Mouse (Mus musculus): ENCODE results near the gene Gsta2.
"Not testable (repeated sequence)": the region's sequence is repeated elsewhere in the genome, so short reads cannot be mapped to it uniquely, and the experiment has no call there.

The Gsta2 gene

DNA sequence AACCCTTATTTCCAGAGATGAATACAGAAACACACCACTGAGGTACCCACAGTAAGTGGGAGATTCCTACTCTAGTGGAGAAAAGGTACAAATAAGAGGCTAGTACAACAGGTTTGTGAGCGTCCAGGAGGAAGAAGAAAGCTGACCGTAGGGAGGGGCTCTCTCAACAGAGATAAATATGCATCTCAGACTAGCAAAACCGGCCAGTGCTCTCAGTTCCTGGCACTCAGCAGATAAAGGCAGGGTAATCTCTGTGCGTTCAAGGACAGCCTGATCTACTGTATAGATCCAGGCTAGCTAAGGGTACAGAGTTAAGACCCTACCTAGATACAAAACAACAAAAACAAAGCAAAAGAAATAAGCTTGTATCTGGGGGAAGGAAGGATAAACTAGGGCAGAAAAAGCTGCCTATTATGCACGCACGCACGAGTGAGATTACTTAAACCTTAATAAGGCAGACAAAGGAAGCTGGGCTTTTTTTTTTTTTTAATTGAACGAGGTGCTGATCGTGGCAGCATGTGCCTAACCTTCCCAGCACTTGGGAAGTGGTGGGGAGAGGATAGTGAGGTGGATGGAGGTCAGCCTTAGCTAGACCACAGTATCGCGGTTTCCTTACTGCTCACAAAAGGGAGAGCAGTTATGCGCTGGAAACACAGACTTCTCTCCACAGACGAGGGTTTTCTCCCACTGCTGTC is 10.4 kb upstream of the Gsta2 start:
- DNase-seq (ENCODE audit: low spot score): no peak

DNA sequence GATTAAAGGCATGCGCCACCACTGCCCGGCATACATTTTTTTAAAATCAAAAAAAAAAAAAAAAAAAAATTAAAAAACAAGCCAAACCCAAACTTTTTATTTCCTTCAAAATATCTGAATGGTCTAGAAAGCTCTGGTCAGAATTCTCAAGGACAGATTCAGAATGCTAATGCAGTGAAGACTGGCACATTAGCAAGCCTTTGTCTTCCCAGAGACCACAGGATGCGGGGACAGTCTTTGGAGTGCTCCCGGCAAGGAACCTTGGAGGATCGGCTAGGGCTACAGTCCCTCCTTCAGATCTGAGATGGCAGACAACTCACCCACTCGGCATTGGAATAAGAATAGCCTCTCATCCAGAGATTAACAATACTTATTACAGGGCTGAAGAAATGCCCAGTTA is 9.1 kb upstream of the Gsta2 start:
- DNase-seq (ENCODE audit: low spot score): no peak

DNA sequence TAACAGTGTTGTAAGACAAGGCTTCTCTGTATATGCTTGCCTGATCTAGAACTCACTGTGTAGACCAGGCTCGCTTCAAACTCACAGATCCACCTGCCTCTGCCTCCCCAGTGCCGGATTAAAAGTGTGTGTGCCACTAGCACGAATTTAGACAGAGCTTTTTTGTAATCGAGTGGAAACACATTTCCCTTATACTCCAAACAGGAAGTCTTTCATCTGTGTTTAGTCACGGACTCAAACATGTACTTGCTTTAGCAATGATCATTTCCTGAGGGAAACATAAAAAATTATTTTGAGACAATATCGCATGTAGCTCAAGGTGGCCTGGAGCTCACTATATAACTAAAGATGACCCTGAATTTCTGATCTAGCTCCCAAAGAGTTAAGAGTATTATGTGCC is 7.8 kb upstream of the Gsta2 start:
- DNase-seq (ENCODE audit: low spot score): no peak

DNA sequence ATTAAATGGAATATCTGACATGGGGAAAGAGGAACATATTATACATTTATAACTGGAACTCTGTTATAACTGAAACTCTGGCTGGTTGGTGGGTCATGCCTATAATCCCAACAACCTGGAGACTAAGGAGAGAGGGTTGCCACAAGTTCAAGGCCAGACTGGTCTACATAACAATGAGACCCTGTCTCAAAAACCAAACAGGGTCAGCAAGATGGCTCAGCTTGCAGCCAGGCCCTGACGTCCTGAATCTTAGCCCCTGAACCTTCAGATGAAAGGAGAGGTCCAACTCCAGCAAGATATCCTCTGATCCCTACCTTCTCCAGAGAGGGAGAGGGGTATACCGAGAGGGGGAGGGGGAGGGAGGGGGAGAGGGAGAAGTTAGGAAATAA is 4.9 kb upstream of the Gsta2 start:
- no peak for DNase-seq (ENCODE audit: low spot score)

DNA sequence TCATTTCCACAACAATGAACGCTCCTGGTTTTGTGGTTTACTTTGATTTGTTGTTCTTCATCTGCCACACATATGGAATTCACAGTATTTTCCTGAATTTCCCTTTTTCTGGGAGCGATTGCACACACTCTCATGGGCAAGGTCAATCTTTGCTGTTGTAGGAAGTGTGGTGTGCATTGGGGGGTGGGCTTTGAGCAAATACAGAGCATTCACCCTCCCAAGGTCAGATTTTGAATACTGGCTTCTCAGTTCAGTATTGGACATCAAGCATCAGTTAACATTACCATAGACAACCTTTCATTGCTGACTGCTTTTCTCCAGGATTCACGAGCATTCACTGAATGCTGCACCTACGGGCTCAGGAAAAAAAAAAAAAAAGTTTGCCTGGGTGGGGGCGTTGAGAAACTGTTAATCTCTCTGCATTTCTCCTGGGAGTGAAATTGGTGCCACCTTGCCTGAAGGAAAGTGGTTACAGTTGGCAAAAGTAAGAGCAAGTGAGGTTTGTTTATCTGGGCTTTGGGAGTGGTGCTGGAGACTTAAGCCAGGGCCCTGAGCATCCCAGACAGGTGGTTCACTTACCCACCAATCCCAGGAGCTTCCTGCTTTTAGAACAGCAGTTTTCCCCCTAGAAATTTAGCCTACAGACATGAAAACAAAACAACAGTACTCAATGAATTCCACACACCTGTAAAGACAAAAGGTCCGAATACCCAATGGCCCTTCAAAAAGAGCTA is 4.3 kb upstream of the Gsta2 start:
- no peak for DNase-seq (ENCODE audit: low spot score)

DNA sequence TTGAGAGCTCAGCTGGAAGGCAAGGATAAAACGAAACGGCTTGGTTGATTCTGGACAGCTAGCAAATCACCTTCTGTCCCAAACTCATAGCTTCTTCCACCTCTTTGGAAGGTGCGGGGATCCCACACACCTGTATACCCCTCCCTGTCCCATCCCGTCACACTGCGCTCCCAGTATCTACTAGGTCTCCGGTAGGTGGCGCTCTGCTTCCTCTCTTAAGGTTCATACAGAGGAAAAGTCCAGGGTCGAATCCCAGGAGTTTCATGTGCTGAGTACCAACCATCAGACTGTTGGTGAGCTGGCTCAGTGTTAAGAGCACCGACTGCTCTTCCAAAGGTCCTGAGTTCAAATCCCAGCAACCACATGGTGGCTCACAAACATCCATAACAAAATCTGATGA is 2.5 kb upstream of the Gsta2 start:
- DNase-seq (ENCODE audit: low spot score): peak; percentile 54

DNA sequence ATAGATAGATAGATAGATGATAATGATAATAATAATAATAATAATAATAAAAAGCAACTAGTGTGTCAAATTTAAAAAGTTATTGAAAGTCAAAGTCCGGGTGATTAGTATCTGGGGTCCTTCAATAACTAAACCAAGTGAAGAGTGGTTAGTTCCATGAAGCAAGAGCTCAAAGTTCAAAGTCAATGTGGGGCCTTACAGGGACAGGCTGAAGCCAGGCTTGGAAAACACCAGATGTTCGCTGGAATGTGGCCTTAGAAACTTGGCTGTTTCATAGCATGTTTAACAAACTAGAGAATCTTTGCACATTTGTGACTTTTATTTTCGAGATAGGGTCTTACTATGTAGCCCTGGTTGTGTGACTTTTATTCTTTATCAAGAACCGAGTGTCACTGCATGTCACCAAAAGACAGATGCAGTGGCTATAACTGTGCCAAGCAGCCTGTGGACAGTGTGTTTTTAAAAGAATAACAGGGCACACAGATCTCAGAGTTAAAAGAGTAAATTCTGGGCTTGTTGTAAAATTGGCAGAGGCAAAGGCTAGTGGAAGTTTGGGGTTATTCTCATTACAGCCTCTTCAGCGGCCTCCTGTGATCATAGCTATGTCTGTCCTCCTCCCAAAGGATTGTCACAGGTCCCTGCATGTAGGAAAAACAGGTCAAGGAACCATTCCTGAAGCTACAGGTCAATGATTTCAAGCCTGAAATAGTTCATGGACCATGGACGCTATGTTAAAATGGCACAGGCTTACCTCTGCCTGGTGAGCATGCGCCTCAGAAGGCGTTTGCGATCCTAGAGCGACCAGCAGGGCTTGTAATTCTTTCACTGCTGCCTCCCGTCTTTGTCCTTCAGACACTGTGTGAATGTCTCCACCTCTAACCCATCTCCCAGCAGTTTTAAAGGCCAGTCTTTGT is 666 bp downstream of the Gsta2 start:
- no peak for DNase-seq (ENCODE audit: low spot score)

DNA sequence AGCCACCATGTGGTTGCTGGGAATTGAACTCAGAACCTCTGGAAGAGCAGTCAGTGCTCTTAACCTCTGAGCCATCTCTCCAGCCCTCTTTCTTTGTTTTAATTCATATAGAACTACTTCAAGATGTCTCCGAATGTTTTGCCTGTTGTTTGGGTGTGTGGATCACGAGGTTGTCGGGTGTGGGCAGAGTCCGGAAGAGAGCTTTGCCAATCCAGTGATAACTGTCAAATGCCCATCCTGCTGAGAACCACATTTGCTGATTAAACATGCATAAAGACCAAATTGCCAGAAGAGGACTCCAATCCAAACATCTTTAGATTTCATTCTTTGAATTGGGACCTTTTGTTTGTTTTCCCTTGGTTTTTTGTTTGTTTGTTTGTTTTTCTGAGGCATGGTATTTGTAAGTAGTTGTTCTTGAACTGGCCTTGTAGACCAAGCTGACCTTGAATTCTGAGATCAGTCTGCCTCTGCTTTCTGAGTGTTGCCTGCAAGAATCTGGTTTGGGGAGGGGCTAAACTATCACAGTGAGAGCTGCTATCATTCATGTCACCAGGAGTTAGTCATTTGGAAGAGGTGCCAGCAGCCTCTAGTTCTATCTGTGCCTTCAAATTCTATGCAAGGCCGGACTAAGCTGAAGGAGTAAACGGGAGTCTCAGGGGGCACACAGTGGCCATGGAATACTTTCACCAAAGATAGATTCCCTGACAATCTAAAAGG is 3.9 kb downstream of the Gsta2 start:
- no peak for DNase-seq (ENCODE audit: low spot score)

DNA sequence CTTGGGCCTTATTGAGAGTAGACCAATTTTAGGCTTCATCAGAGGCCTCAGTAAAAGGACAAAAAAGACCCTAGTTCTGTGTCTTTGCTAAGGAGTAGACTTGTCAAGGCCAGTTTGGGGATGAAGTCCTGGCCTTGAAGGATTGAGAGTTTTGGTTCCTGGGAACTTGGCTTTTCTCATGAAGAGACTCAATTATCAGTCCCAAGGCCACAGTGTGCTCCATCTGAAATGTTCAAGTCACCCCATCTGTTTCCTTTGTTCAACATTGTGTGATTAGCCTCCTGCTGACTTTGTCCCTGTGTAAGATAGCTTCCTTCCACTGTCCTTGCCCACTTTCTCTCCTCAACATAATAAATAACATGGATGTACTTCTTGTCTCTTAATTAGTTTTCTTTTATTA is 5.6 kb downstream of the Gsta2 start:
- DNase-seq (ENCODE audit: low spot score): not testable (repeated sequence)

DNA sequence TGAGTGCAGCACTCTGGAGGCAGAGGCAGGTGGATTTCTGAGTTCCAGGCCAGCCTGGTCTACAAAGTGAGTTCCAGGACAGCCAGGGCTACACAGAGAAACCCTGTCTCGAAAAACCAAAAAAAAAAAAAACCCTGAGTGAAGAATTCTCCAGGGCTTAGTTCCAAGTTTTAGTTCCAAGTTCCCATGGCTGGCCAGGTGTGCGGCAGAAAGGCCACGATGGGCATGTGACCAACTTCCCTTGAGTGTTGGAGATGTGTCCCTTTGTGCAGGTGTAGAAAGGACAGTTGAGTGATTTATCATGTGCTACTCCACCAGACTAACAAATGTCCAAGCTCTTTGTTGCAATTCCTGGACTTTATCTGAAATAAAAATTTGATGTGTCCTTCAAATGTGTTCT is 6.4 kb downstream of the Gsta2 start:
- DNase-seq (ENCODE audit: low spot score): not testable (repeated sequence)

DNA sequence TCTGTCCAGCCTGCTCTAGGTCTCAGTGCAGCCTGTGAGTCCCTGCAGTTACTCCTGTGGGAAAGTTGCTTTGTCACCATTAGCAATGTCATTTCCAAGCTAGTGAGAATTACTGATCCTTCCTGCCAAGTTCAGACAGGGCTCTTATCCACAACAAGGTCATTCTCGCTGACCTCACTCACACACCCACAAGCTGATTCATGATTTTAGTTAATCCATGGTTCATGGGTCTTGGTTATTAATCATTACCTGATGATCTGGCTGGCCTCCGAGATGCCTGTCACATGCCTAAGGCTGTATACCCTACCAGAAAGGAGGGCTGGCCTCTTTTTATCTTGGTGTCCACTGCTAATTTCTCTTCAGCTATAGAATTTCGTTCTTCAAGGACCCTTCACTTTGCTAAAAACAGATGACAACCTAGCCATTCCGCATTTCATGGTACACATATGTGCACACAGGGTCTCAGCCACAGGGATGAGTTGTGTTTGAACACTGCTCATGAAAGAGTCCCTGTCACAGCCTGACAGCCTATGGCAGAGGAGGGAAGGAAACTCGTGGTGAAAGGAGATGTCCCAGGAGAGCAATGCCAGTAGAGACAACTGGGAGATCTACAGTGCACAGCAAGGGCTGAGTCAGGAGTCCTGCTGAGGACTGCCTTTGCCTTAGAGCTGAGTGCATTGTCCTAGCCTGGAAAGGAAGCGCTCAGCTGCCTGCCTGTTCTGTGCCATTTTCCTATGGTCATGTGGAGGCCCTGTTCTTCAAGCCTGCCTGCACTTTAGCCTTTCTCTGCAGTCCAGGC is 7.2 kb downstream of the Gsta2 start:
- not testable (repeated sequence) for DNase-seq (ENCODE audit: low spot score)

DNA sequence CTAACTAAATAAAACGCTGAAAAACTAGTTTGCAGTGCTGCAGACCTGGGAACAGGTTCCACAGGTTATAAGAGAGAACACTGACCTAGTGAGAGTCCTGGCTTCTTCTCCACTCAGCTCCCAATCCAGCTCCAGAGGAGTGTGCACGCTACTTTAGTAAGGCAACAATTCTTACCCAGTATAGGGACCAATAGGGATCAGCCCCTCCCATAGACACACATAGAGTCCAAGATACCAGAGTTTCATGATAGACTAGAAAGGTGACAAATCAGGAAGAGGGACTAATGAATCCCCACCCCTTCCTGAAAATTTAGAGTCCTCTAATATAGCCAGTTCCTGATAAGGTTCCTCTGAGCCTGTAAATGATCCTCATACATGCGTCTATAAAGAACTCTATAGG is 8.6 kb downstream of the Gsta2 start:
- no peak for DNase-seq (ENCODE audit: low spot score)

DNA sequence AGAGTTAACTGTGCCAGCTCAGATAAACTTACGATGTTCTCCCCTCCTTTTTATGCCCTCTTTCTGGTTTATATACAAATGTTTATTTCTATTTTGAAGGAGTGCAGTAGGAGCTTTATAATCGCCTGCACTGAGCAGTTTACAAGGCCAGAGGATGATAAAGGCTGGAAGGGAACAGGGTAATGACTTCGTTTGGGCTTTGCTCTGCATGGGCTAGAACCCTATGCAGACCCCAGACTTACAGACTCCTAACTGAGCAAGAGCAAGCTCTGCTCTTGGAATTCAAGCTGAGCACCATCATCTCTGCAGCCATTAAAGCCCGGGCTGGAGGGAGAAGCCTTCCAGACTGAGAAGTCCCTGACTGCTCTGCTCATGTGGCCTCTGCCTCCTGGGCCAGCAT is 10.4 kb downstream of the Gsta2 start:
- not testable (repeated sequence) for DNase-seq (ENCODE audit: low spot score)

DNA sequence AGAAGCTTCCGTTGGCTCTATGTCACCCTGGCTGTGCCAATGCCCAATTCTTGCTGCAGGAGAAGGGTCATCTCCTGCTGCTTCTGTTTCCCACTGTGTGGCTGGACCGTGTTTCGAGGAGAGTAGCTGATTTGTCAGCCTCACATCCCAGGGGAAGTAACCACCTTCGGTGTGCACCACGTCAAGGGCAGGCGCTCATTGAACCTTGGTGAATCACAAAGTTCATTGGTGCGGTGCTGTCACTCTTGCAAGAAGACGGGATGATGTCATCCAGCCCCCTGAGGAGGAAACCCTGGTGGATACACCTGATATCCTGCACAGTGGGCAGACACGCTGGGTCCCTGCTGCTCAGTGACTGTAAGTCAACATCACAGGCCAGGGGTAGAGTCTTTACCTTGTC is 12.5 kb downstream of the Gsta2 start:
- not testable (repeated sequence) for DNase-seq (ENCODE audit: low spot score)

DNA sequence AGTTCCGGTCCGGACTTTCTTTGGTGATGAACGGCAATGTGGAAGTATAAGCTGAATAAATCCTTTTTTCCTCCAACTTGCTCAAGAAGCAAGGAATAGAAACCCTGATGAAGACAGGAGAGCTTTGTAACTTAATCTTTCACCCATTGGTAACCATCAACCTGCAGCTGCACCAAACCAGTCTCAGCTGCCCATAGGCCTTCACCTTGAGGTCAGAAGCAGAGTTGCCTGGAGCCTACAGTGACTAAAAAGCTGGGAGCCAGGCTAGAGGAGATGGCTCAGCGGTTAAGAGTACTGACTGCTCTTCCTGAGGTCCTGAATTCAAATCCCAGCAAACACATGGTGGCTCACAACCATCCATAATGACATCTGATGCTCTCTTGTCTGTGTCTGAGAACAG is 13.1 kb downstream of the Gsta2 start:
- not testable (repeated sequence) for DNase-seq (ENCODE audit: low spot score)

DNA sequence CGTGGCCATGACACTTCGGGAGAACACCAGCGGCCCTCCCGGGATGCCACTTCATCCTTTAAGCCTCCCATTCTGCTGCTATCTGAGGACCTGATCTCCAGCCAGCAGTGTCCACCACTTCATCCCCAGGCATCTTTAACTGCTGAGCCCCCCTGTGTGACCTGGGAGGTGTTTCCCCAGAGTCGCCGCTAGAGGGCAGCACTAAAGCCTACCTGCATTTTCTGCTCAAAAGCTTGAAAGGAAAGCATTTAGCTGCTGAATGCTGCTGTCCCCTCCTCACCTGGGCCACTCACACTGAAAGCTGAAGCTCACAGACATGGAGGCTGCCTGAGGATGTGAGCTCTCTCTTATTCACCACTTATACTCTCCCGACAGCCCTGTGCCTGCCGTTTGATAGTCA is 15.3 kb downstream of the Gsta2 start:
- DNase-seq (ENCODE audit: low spot score): peak; percentile 14

DNA sequence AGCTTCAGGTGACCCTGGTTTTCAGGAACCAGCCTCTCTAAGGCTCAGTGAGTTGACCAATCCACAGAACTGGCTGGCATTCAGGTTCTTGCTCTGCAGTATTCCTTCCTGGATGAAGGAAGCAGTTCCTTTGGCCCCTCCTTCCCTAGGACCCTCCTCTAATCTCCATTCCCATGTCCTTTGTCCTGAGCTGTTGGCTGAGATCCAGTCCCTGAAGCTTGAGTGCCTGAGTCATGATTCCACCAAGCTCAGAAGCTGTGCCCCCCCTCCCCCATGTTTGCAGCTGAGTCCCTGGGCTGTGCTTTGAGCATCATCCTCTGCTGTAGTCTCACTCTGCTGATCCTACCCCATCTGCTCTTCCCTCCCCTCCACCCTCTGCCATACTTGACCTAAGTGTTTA is 18.5 kb downstream of the Gsta2 start:
- DNase-seq (ENCODE audit: low spot score): not testable (repeated sequence)

DNA sequence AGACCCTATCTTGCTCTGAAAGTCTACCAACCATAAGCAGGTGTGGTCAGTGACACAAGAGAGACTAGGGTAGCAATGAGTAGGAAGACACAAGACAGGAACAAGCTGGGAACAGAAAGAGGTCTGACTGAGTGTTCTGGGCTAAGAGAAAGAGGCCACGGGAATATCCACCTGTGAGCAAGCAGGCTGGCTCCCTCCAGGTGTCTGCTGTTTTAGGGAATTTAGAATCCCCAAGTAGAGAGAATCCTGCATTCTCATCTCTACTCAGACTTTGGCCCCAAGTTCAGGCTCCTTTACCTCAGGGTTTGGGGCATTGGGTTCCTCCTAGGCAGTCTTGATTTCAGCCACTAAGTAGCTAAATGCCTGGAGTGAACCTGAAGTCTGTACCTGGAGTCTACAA is 28.3 kb downstream of the Gsta2 start, which contains the start of gene Omt2b:
Gene Omt2b (plus strand): TSS at position 301 of the 400 bp plus-strand sequence.
- DNase-seq (ENCODE audit: low spot score): not testable (repeated sequence)

DNA sequence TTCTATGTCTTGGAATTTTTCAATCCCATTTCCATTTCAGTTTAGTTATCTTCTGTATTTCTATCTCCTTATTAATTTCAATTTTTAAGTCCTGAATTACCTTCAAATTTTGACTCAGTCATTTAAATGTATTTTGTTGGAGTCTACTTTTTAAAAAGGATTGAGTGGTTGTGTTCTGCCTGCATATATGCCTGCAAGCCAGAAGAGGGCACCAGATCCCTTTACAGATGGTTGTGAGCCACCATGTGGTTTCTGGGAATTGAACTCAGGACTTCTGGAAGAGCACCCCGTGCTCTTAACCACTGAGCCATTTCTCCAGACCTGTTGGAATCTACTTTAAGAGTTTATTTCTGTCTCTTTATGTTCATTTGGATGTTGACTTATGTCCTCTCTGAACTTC is 36.1 kb downstream of the Gsta2 start:
- no peak for DNase-seq (ENCODE audit: low spot score)

DNA sequence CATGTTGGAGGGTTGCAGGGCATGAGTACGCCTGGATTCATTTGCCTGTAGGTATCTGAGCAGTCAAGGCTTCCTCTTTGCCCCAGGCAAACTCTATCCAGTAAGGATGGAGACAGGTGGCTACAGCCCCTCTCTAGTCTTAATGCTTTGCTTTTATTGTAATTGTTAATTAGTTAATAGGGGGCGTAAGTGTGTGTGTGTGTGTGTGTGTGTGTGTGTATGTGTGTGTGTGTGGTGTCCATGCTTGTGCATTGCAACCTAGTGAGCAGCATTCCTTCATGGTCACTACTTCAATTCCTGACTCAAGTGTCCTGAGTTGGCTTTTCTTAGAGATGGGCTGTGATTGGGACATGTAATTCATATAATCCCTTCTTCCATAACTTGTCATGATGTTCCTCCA is 40.9 kb downstream of the Gsta2 start, which contains the start of gene Omt2a:
Gene Omt2a (minus strand): TSS at position 101 of the 400 bp plus-strand sequence.
- DNase-seq (ENCODE audit: low spot score): no peak

DNA sequence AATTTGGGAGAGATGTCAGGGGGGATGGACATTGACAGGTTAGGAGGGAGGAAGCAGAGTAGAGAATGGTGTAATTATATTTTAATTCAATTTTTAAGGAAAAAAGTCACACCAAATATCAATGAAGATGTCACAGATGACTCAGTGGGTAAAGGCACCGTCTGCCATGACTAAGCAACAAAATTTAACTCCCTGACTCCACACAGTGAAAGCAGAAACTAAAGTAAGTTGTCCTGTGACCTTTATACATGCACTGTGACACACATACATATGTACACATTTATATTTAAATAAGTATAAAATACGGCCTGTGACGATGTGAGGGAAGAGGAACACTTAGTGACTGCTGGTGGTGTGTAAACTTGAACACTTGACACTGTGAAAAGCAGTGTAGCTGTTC is 47.5 kb downstream of the Gsta2 start:
- not testable (repeated sequence) for DNase-seq (ENCODE audit: low spot score)

All from MN1 (cell line).